Mouse (Mus musculus) thymus, postnatal 25 days (tissue): ENCODE measurements around the gene Itprid2.

Source experiments
- DNase-seq: peaks from one replicate; pipeline ENCODE4 v3.0.0; 2022

The Itprid2 gene

GRCm38 (mm10) chr2:79651701-79652100 lies 16.5 kb downstream of the Itprid2 start:
- no peak for DNase-seq

GRCm38 (mm10) chr2:79652502-79652901 lies 17.4 kb downstream of the Itprid2 start:
- DNase-seq, result no peak

- DNase-seq, result no peak
Measured at GRCm38 (mm10) chr2:79653093-79653808, 18.1 kb downstream of the Itprid2 start.

- DNase-seq, result no peak
Measured at GRCm38 (mm10) chr2:79653809-79654164, 18.6 kb downstream of the Itprid2 start.

- DNase-seq, result no peak
Measured at GRCm38 (mm10) chr2:79657062-79657461, 21.9 kb downstream of the Itprid2 start.

- DNase-seq, result no peak
Measured at GRCm38 (mm10) chr2:79660417-79661185, 25.4 kb downstream of the Itprid2 start.

- no peak for DNase-seq
Measured at GRCm38 (mm10) chr2:79661486-79662104, 26.4 kb downstream of the Itprid2 start.

- no peak for DNase-seq
Measured at GRCm38 (mm10) chr2:79664532-79665286, 29.6 kb downstream of the Itprid2 start.

GRCm38 (mm10) chr2:79665492-79665891 lies 30.3 kb downstream of the Itprid2 start:
- DNase-seq, result no peak

GRCm38 (mm10) chr2:79675266-79675665 lies 40.1 kb downstream of the Itprid2 start:
- no peak for DNase-seq

- no peak for DNase-seq
Measured at GRCm38 (mm10) chr2:79677663-79678257, 42.6 kb downstream of the Itprid2 start.

- no peak for DNase-seq
Measured at GRCm38 (mm10) chr2:79681672-79682071, 46.5 kb downstream of the Itprid2 start.

- no peak for DNase-seq
Measured at GRCm38 (mm10) chr2:79683258-79683657, 48.1 kb downstream of the Itprid2 start.

- no peak for DNase-seq
Measured at GRCm38 (mm10) chr2:79690838-79691237, 55.7 kb downstream of the Itprid2 start.

- DNase-seq, result no peak
Measured at GRCm38 (mm10) chr2:79695190-79695589, 60.0 kb downstream of the Itprid2 start.

- no peak for DNase-seq
Measured at GRCm38 (mm10) chr2:79695939-79696338, 60.8 kb downstream of the Itprid2 start.

GRCm38 (mm10) chr2:79696478-79697230 lies 61.5 kb downstream of the Itprid2 start:
- DNase-seq, result no peak

- no peak for DNase-seq
Measured at GRCm38 (mm10) chr2:79698166-79698565, 63.0 kb downstream of the Itprid2 start.

GRCm38 (mm10) chr2:79704773-79705172 lies 69.6 kb downstream of the Itprid2 start:
- no peak for DNase-seq

- DNase-seq, result no peak
Measured at GRCm38 (mm10) chr2:79707575-79707974, 72.4 kb downstream of the Itprid2 start, which contains the start of gene Ppp1r1c. Gene Ppp1r1c, plus strand, starts transcription at chr2:79707780.

- no peak for DNase-seq
Measured at GRCm38 (mm10) chr2:79713662-79714091, 78.5 kb downstream of the Itprid2 start.

- DNase-seq, result no peak
Measured at GRCm38 (mm10) chr2:79714745-79715144, 79.6 kb downstream of the Itprid2 start.
